Mouse (Mus musculus) liver, embryonic 12.5 days (tissue): ENCODE data around the gene Lpp. TPM values are rescaled to one million over a fixed set of nuclear protein-coding genes. Genes with fewer than 3 reads are reported as not detected.

Source experiments
- ATAC-seq: fragments of 200-750 bp; cut with Nextera tagmentation; 2 replicates; pipeline ENCODE4 v1.8.0; 2017; ENCODE audit warnings: moderate number of reproducible peaks, mild to moderate bottlenecking, moderate library complexity
- H3K27ac ChIP-seq: fragments of 300-500 bp; sonication (generic); 2 replicates; pipeline ENCODE4 v1.5.1; 2016; ENCODE audit warnings: mild to moderate bottlenecking
- H3K27me3 ChIP-seq: fragments of 300-500 bp; sonication (generic); replicated peaks from 2 replicates; pipeline ENCODE4 v1.6.1; 2016; ENCODE audit warnings: mild to moderate bottlenecking, moderate library complexity
- H3K36me3 ChIP-seq: fragments of 300-500 bp; sonication (generic); 2 replicates; pipeline ENCODE4 v1.6.1; 2016; ENCODE audit warnings: mild to moderate bottlenecking, moderate library complexity
- H3K4me1 ChIP-seq: fragments of 300-500 bp; sonication (generic); 2 replicates; pipeline ENCODE4 v1.6.1; 2016
- H3K4me2 ChIP-seq: fragments of 300-500 bp; sonication (generic); 2 replicates; pipeline ENCODE4 v1.6.1; 2016; ENCODE audit warnings: mild to moderate bottlenecking, moderate library complexity
- H3K4me3 ChIP-seq: fragments of 300-500 bp; sonication (generic); 2 replicates; pipeline ENCODE4 v1.5.1; 2016; ENCODE audit warnings: mild to moderate bottlenecking, moderate library complexity
- H3K9ac ChIP-seq: fragments of 300-500 bp; sonication (generic); 2 replicates; pipeline ENCODE4 v1.6.1; 2016; ENCODE audit warnings: mild to moderate bottlenecking, moderate library complexity
- H3K9me3 ChIP-seq: fragments of 300-500 bp; sonication (generic); replicated peaks from 2 replicates; pipeline ENCODE4 v1.6.1; 2016; ENCODE audit warnings: mild to moderate bottlenecking, moderate library complexity
- WGBS: fragments of 180-500 bp; shearing (Covaris S2); methylation state at CpG from one replicate; pipeline ENCODE4 v1.1.7; 2016; ENCODE audit not compliant: insufficient replicate concordance; 5-methylcytosine and 5-hydroxymethylcytosine counted together
- polyA plus RNA-seq: library from polyadenylated mRNA; unstranded; fragments of >200 nt; fragmentation: Nextera tagmentation; extraction: Ambion mirVana; gene quantifications from 2 replicates; pipeline ENCODE4 v1.2.1, GENCODE M21; 2016

Gene Lpp
- polyA plus RNA-seq, 1 experiment from 2014 or later = 9.5 TPM

- Histone ChIP-seq H3K36me3 (no peaks in the 10 kb centered on the region), H3K9me3 (no peaks in the 10 kb centered on the region), H3K27me3 (no peaks in the 10 kb centered on the region), H3K4me3 (no peak overlapping the region), H3K4me2 (no peak overlapping the region), H3K4me1 (no peaks in the 10 kb centered on the region), H3K27ac (no peak overlapping the region), H3K9ac (no peak overlapping the region)
- no peak for ATAC-seq
- WGBS = 74% methylated on average over 4 of the region's 4 CpGs
These were observed 301.8 kb downstream of the Lpp start for GRCm38 (mm10) chr16:24695062-24695461.

DNA sequence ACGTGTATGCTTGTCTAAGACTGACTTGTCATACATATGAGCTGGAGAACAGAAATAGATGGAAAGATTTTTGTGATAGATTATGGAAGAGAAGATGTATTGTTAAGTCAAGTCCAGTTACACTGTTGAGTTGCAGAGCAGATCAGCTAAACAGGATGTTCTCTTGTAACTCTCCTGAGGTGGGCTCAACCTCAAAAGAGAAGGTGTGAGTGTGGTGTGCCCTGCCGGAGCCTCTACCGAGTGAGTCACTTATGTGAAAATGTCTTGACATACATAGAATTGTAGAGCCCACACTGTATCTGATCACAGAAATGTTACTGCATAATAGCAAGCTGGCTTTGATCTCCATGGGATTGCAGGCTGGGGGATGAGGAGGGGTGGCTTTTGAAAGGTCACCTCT lies 310.9 kb downstream of the Lpp start:
- Histone ChIP-seq H3K9ac (no peak overlapping the region), H3K4me2 (no peak overlapping the region), H3K27ac (no peak overlapping the region), H3K36me3 (no peaks in the 10 kb centered on the region), H3K4me1 (no peaks in the 10 kb centered on the region), H3K9me3 (no peaks in the 10 kb centered on the region), H3K27me3 (no peaks in the 10 kb centered on the region), H3K4me3 (no peak overlapping the region)
- 75% methylated on average over 3 of the region's 3 CpGs for WGBS
- no peak for ATAC-seq

GRCm38 (mm10) chr16:24723641-24724040 lies 330.3 kb downstream of the Lpp start:
- Histone ChIP-seq H3K36me3 (no peaks in the 10 kb centered on the region), H3K27ac (no peak overlapping the region), H3K9me3 (no peaks in the 10 kb centered on the region), H3K27me3 (no peaks in the 10 kb centered on the region), H3K9ac (no peak overlapping the region), H3K4me2 (no peak overlapping the region), H3K4me1 (no peaks in the 10 kb centered on the region), H3K4me3 (no peak overlapping the region)
- whole genome bisulfite sequencing = 67% methylated on average over 4 of the region's 4 CpGs
- ATAC-seq = no peak

DNA sequence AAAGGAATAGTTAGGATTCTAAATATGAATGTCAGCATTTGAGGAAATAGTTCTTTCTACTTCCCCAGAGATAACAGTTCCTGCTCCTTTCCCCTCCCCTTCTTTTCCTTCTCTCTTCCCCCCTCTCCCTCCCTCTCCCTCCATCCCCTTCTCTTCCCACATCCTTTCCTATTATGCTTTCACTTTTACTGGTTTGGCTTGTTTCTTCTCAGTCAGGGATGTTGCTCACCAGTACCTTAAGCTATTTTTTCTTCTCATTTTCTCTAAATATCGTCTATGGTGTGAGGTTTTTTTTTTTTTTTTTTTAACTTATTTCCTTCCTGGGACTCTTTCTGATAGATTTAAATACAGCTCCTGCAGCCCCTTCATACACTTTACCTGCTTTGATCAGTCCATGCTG lies 339.4 kb downstream of the Lpp start:
- H3K9me3 ChIP-seq = no peaks in the 10 kb centered on the region
- no peak overlapping the region for H3K4me3 ChIP-seq
- H3K4me1 ChIP-seq = no peaks in the 10 kb centered on the region
- H3K27me3 ChIP-seq = no peaks in the 10 kb centered on the region
- no peaks in the 10 kb centered on the region for H3K36me3 ChIP-seq
- H3K4me2 ChIP-seq = no peak overlapping the region
- WGBS = 50% methylated on average over 1 of the region's 1 CpGs
- H3K27ac ChIP-seq = no peak overlapping the region
- no peak for ATAC-seq
- no peak overlapping the region for H3K9ac ChIP-seq

DNA sequence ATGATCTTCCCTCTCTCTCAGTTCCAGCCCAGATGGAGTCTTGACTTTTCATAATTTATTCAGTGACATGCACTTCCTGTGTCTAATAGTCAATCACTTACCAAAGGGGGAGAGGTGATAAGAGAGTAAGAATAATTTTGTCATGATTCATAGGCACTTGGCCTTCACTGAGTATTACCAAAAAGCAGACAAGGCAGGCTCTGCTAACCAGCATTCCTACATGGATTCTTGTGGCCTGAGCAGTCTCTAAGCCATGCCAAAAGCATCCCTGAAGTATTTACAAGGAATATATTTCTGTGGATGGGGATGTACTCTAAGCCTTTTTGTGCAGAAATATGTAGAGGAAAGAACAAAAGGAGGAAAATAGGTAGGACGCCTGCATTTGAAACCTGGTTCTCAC lies 340.0 kb downstream of the Lpp start:
- no peaks in the 10 kb centered on the region for H3K36me3 ChIP-seq
- H3K9me3 ChIP-seq = no peaks in the 10 kb centered on the region
- H3K9ac ChIP-seq = no peak overlapping the region
- no peak overlapping the region for H3K4me3 ChIP-seq
- H3K27me3 ChIP-seq = no peaks in the 10 kb centered on the region
- 79% methylated on average over 1 of the region's 1 CpGs for WGBS
- H3K4me2 ChIP-seq = no peak overlapping the region
- no peaks in the 10 kb centered on the region for H3K4me1 ChIP-seq
- ATAC-seq = no peak
- H3K27ac ChIP-seq = no peak overlapping the region

DNA sequence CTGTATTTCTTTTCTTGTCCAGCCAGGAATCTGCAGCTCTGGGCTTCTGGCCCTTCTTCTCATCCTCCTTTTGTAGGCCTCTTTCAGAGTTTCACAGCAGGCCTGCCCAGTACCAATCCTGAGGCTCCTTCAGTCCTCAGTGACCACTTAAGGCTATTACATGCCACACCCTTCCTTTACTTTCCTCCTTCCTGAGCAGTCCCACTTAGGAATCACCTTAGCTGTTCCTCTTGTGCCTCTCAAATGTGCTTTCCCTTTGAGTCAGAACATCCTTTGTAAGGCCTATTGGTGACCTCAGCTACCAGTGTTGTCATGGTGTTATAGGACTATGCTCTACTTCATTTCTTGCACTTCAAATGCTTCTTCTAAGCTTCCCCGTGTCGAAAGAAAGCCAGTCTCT lies 342.4 kb downstream of the Lpp start:
- WGBS = 72% methylated on average over 2 of the region's 2 CpGs
- no peak overlapping the region for H3K9ac ChIP-seq
- H3K27ac ChIP-seq = no peak overlapping the region
- no peaks in the 10 kb centered on the region for H3K9me3 ChIP-seq
- no peaks in the 10 kb centered on the region for H3K27me3 ChIP-seq
- no peak overlapping the region for H3K4me2 ChIP-seq
- no peaks in the 10 kb centered on the region for H3K36me3 ChIP-seq
- ATAC-seq = no peak
- H3K4me1 ChIP-seq = no peaks in the 10 kb centered on the region
- H3K4me3 ChIP-seq = no peak overlapping the region

- Histone ChIP-seq H3K27ac (no peak overlapping the region), H3K9me3 (no peaks in the 10 kb centered on the region), H3K4me2 (no peak overlapping the region), H3K27me3 (no peaks in the 10 kb centered on the region), H3K9ac (no peak overlapping the region), H3K4me1 (no peaks in the 10 kb centered on the region), H3K36me3 (no peaks in the 10 kb centered on the region), H3K4me3 (no peak overlapping the region)
- no peak for ATAC-seq
- 50% methylated on average over 10 of the region's 10 CpGs for WGBS
These were observed 344.2 kb downstream of the Lpp start for GRCm38 (mm10) chr16:24737362-24738057.

DNA sequence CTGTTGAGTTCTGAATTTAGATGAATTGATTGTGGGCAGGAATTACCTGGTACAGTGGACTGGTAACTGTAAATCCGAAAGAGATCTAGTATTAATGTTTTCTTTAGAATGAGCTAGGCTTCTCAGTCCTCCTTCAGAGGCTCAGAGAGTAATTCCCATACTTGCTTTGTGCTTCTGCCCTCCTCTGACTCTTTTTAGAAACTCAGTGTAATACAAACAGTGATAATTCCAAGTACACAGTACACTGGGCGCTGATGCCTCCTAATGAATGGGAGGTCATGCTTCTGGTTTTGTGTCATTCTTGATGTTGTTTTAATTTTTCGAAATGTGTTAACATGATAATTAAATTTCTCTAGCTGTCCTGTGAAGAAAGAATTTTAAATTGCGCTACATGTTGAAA lies 347.4 kb downstream of the Lpp start:
- Histone ChIP-seq H3K36me3 (no peaks in the 10 kb centered on the region), H3K27ac (no peak overlapping the region), H3K4me2 (no peak overlapping the region), H3K4me1 (no peaks in the 10 kb centered on the region), H3K4me3 (no peak overlapping the region), H3K9ac (no peak overlapping the region), H3K9me3 (no peaks in the 10 kb centered on the region), H3K27me3 (no peaks in the 10 kb centered on the region)
- 64% methylated on average over 4 of the region's 4 CpGs for WGBS
- no peak for ATAC-seq

DNA sequence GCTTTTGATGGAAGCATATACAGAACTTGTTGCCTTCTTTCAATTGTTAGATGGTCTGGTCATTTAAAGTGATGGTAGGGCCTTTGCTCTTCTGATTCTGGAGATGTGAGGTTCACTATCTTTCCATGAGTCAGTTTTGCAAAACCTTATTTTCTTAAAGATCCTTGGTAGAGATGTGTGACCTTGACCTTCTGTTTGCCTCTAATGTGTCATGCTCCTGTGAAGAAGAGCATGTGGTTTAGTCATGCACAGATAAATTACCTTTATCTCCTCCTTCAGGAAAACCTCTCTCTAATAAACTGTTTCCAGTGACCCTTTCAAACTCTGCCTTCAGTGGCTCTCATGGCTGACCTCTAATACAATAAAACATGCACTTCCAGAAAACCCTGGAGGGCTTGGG lies 356.5 kb downstream of the Lpp start:
- Histone ChIP-seq H3K4me3 (no peak overlapping the region), H3K9me3 (no peaks in the 10 kb centered on the region), H3K9ac (no peak overlapping the region), H3K36me3 (no peaks in the 10 kb centered on the region), H3K27me3 (no peaks in the 10 kb centered on the region), H3K27ac (no peak overlapping the region), H3K4me1 (no peaks in the 10 kb centered on the region), H3K4me2 (no peak overlapping the region)
- no peak for ATAC-seq

GRCm38 (mm10) chr16:24756141-24756540 lies 362.8 kb downstream of the Lpp start:
- H3K27ac ChIP-seq = no peak overlapping the region
- no peak for ATAC-seq
- H3K4me1 ChIP-seq = no peaks in the 10 kb centered on the region
- 58% methylated on average over 9 of the region's 9 CpGs for whole genome bisulfite sequencing
- no peak overlapping the region for H3K4me2 ChIP-seq
- H3K27me3 ChIP-seq = no peaks in the 10 kb centered on the region
- no peaks in the 10 kb centered on the region for H3K9me3 ChIP-seq
- H3K9ac ChIP-seq = no peak overlapping the region
- H3K4me3 ChIP-seq = no peak overlapping the region
- no peaks in the 10 kb centered on the region for H3K36me3 ChIP-seq

DNA sequence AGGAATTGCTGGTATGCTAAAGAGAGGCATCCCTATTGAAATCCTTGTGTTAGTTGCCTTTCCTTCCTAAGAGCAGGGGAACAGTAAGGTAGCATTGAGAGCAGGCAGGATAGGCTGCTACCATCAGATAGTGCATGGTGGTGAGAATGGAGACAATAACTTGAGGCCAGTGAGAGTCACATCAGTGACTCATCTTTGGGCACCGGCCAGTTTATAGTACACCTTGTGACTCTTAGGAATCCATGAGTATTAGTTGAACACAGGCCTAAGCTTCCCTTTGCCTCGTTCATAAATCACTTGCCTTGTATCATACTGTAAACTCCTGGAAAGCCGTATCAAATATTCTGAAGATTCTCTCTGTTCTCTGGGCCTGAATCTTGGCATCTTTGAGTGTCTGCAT lies 372.7 kb downstream of the Lpp start:
- Histone ChIP-seq H3K36me3 (0 out of 2 replicates have a peak, but pooled peaks cover 2% of the 10 kb centered on the region), H3K9me3 (no peaks in the 10 kb centered on the region), H3K27me3 (no peaks in the 10 kb centered on the region), H3K4me1 (no peaks in the 10 kb centered on the region), H3K4me3 (no peak overlapping the region), H3K4me2 (no peak overlapping the region), H3K9ac (no peak overlapping the region), H3K27ac (no peak overlapping the region)
- WGBS = 69% methylated on average over 3 of the region's 3 CpGs
- no peak for ATAC-seq

DNA sequence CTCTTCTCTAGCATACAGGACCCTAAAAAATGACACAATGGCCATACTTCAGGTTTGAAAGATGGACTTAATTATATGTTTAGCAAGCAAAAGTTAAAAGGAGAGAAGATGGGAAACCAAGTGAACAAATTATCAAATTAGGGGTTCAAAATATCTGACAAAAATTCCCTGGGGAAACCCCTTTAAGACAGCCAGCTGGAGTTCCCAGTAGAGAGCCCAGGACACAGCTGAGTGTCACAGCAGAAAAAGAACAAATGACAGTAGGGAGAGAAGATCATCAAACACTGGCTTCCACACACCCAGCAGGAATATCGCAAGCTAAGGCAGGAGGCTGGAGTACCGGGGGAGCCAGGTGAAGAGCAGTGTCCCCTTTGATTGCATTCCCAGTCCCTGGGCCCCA lies 373.3 kb downstream of the Lpp start:
- Histone ChIP-seq H3K4me3 (no peak overlapping the region), H3K27ac (no peak overlapping the region), H3K27me3 (no peaks in the 10 kb centered on the region), H3K9ac (no peak overlapping the region), H3K36me3 (0 out of 2 replicates have a peak, but pooled peaks cover 1% of the 10 kb centered on the region), H3K4me1 (no peaks in the 10 kb centered on the region), H3K4me2 (no peak overlapping the region), H3K9me3 (no peaks in the 10 kb centered on the region)
- ATAC-seq = no peak
- 75% methylated on average over 2 of the region's 2 CpGs for WGBS

- Histone ChIP-seq H3K27ac (no peak overlapping the region), H3K9me3 (no peaks in the 10 kb centered on the region), H3K4me2 (no peak overlapping the region), H3K36me3 (no peaks in the 10 kb centered on the region), H3K4me3 (no peak overlapping the region), H3K9ac (no peak overlapping the region), H3K27me3 (no peaks in the 10 kb centered on the region), H3K4me1 (no peaks in the 10 kb centered on the region)
- WGBS = 68% methylated on average over 2 of the region's 2 CpGs
- no peak for ATAC-seq
These were observed 383.7 kb downstream of the Lpp start for GRCm38 (mm10) chr16:24777053-24777452.
